Mouse (Mus musculus): Measurements from ENCODE around the gene Card14. TPM values are rescaled to one million over a fixed set of nuclear protein-coding genes. Genes with fewer than 3 reads are reported as not detected.

Gene Card14
- polyA plus RNA-seq, 1 experiment from 2014 or later: 0.16 TPM

GRCm38 (mm10) chr11:119339637-119340036 lies 32.1 kb downstream of the Card14 start:
- Histone ChIP-seq H3K36me3 (ENCODE audit: control insufficient read depth, insufficient read depth, low read length) (no peaks in the 10 kb centered on the region), H3K4me3 (replicated peaks; ENCODE audit: low read depth, low read length) (no peak overlapping the region), H3K4me2 (ENCODE audit: low read length) (no peak overlapping the region), H3K27ac (replicated peaks; ENCODE audit: low read depth, low read length) (no peak overlapping the region), H3K4me1 (ENCODE audit: control insufficient read depth, insufficient read depth, low read length) (no peaks in the 10 kb centered on the region), H3K9me3 (ENCODE audit: control insufficient read depth, low read length) (no peaks in the 10 kb centered on the region), H3K9ac (replicated peaks; ENCODE audit: low read length) (no peak overlapping the region), H3K27me3 (ENCODE audit: control insufficient read depth, insufficient read depth, low read length) (no peaks in the 10 kb centered on the region)
- 12% methylated on average over 5 of the region's 5 CpGs for WGBS
- ATAC-seq (ENCODE audit: low FRiP score, low TSS enrichment): no peak
- peak; percentile 95 for DNase-seq

DNA sequence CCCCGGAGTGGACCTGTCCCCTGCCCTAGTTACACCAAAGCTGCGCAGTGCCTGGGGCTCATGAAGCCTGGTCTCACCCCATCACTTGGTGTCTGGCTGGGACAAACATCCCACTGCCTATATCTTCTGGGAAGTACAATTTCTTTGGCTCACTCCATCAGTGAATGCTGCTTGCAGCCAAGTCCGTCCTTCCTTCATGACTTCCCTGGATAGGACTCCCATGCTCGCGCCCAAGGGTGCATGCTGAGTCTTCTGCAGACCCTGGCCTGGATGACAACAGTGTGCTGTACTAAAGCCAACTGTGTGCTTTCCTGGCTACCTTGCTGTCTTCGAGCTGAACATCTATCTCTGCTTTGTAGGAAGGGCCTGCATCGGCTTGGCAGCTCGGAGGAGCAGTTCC lies 36.6 kb downstream of the Card14 start:
- H3K4me1 ChIP-seq (ENCODE audit: control insufficient read depth, insufficient read depth, low read length): no peaks in the 10 kb centered on the region
- no peak overlapping the region for H3K4me2 ChIP-seq (ENCODE audit: low read length)
- H3K9me3 ChIP-seq (ENCODE audit: control insufficient read depth, low read length): no peaks in the 10 kb centered on the region
- H3K27ac ChIP-seq (replicated peaks; ENCODE audit: low read depth, low read length): no peak overlapping the region
- ATAC-seq (ENCODE audit: low FRiP score, low TSS enrichment): no peak
- no peak overlapping the region for H3K4me3 ChIP-seq (replicated peaks; ENCODE audit: low read depth, low read length)
- DNase-seq: no peak
- no peak overlapping the region for H3K9ac ChIP-seq (replicated peaks; ENCODE audit: low read length)
- no peaks in the 10 kb centered on the region for H3K36me3 ChIP-seq (ENCODE audit: control insufficient read depth, insufficient read depth, low read length)
- H3K27me3 ChIP-seq (ENCODE audit: control insufficient read depth, insufficient read depth, low read length): no peaks in the 10 kb centered on the region
- 85% methylated on average over 8 of the region's 8 CpGs for WGBS

DNA sequence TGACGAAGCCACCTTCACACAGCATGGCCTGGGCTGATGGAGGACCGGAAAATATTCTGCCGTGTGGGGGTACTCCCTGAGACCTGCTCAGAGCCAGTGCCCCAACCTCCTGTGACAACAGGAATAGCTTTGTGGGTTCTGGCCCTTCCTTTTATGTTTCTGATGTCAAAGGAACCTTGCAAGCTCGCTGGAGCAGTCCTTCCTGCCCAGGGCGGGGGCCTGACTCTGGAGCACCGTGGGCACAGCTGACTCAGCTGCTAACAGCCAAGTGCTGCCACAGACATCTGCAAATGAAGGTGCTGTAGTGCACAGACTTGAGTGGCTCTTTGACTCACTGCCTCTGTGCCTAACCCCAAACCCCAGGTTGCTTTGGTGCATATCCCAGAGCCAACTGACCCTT lies 37.3 kb downstream of the Card14 start:
- Histone ChIP-seq H3K27me3 (ENCODE audit: control insufficient read depth, insufficient read depth, low read length) (no peaks in the 10 kb centered on the region), H3K9me3 (ENCODE audit: control insufficient read depth, low read length) (no peaks in the 10 kb centered on the region), H3K36me3 (ENCODE audit: control insufficient read depth, insufficient read depth, low read length) (no peaks in the 10 kb centered on the region), H3K4me3 (replicated peaks; ENCODE audit: low read depth, low read length) (no peak overlapping the region), H3K9ac (replicated peaks; ENCODE audit: low read length) (no peak overlapping the region), H3K4me2 (ENCODE audit: low read length) (no peak overlapping the region), H3K27ac (replicated peaks; ENCODE audit: low read depth, low read length) (no peak overlapping the region), H3K4me1 (ENCODE audit: control insufficient read depth, insufficient read depth, low read length) (no peaks in the 10 kb centered on the region)
- no peak for ATAC-seq (ENCODE audit: low FRiP score, low TSS enrichment)
- 77% methylated on average over 6 of the region's 6 CpGs for WGBS
- DNase-seq: no peak

- H3K9ac ChIP-seq (replicated peaks; ENCODE audit: low read length): no peak overlapping the region
- no peaks in the 10 kb centered on the region for H3K9me3 ChIP-seq (ENCODE audit: control insufficient read depth, low read length)
- H3K36me3 ChIP-seq (ENCODE audit: control insufficient read depth, insufficient read depth, low read length): no peaks in the 10 kb centered on the region
- no peak overlapping the region for H3K4me3 ChIP-seq (replicated peaks; ENCODE audit: low read depth, low read length)
- no peaks in the 10 kb centered on the region for H3K4me1 ChIP-seq (ENCODE audit: control insufficient read depth, insufficient read depth, low read length)
- 90% methylated on average over 4 of the region's 4 CpGs for WGBS
- DNase-seq (no peak), ATAC-seq (ENCODE audit: low FRiP score, low TSS enrichment) (no peak)
- H3K27me3 ChIP-seq (ENCODE audit: control insufficient read depth, insufficient read depth, low read length): no peaks in the 10 kb centered on the region
- H3K27ac ChIP-seq (replicated peaks; ENCODE audit: low read depth, low read length): no peak overlapping the region
- H3K4me2 ChIP-seq (ENCODE audit: low read length): no peak overlapping the region
Observed at GRCm38 (mm10) chr11:119347125-119347524, 39.6 kb downstream of the Card14 start.

DNA sequence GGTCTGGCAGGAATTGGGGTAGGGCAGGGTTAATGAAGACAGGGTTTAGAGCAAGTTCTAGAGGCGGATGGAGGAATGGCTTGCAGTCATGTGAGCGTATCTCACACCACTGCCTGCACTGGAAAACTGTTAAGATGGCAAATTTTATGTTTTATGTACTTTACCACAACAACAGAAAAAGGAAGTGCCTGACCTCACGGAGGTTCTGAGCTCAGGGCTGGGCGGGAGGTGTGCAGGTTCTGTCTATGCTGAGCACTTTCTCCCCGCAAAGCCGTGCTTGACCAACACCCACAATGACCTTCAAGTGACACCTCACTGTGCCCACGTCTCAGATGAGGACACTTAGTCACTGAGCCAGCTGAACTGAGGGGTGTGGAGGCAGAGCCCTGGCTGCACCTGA lies 44.5 kb downstream of the Card14 start:
- DNase-seq: no peak
- no peak overlapping the region for H3K4me2 ChIP-seq (ENCODE audit: low read length)
- no peak overlapping the region for H3K4me3 ChIP-seq (replicated peaks; ENCODE audit: low read depth, low read length)
- ATAC-seq (ENCODE audit: low FRiP score, low TSS enrichment): no peak
- 0 out of 2 replicates have a peak, but pooled peaks cover 5% of the 10 kb centered on the region for H3K4me1 ChIP-seq (ENCODE audit: control insufficient read depth, insufficient read depth, low read length)
- no peaks in the 10 kb centered on the region for H3K27me3 ChIP-seq (ENCODE audit: control insufficient read depth, insufficient read depth, low read length)
- H3K9ac ChIP-seq (replicated peaks; ENCODE audit: low read length): no peak overlapping the region
- no peak overlapping the region for H3K27ac ChIP-seq (replicated peaks; ENCODE audit: low read depth, low read length)
- no peaks in the 10 kb centered on the region for H3K36me3 ChIP-seq (ENCODE audit: control insufficient read depth, insufficient read depth, low read length)
- no peaks in the 10 kb centered on the region for H3K9me3 ChIP-seq (ENCODE audit: control insufficient read depth, low read length)
- 81% methylated on average over 7 of the region's 7 CpGs for WGBS

DNA sequence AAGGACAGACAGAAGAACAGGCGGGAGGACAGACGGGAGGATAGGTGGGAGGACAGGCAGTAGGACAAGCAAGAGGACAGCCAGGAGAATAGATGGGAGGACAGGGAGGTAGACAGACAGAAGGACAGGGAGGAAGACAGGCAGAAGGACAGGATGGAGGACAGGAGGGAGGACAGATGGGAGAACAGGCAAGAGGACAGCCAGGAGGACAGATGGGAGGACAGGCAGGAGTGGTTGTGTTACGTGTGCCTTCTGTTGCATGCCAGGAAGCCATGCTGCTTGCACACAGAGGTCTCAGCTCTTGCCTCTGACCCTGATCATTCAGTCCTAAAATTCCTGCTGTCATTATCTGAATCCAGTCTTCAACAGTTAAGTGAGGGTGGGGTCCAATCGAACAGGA lies 46.4 kb downstream of the Card14 start:
- DNase-seq: no peak
- H3K9ac ChIP-seq (replicated peaks; ENCODE audit: low read length): no peak overlapping the region
- H3K4me2 ChIP-seq (ENCODE audit: low read length): no peak overlapping the region
- ATAC-seq (ENCODE audit: low FRiP score, low TSS enrichment): no peak
- no peaks in the 10 kb centered on the region for H3K36me3 ChIP-seq (ENCODE audit: control insufficient read depth, insufficient read depth, low read length)
- no peak overlapping the region for H3K27ac ChIP-seq (replicated peaks; ENCODE audit: low read depth, low read length)
- 0 out of 2 replicates have a peak, but pooled peaks cover 5% of the 10 kb centered on the region for H3K4me1 ChIP-seq (ENCODE audit: control insufficient read depth, insufficient read depth, low read length)
- H3K4me3 ChIP-seq (replicated peaks; ENCODE audit: low read depth, low read length): no peak overlapping the region
- no peaks in the 10 kb centered on the region for H3K9me3 ChIP-seq (ENCODE audit: control insufficient read depth, low read length)
- 88% methylated on average over 4 of the region's 4 CpGs for WGBS
- no peaks in the 10 kb centered on the region for H3K27me3 ChIP-seq (ENCODE audit: control insufficient read depth, insufficient read depth, low read length)

DNA sequence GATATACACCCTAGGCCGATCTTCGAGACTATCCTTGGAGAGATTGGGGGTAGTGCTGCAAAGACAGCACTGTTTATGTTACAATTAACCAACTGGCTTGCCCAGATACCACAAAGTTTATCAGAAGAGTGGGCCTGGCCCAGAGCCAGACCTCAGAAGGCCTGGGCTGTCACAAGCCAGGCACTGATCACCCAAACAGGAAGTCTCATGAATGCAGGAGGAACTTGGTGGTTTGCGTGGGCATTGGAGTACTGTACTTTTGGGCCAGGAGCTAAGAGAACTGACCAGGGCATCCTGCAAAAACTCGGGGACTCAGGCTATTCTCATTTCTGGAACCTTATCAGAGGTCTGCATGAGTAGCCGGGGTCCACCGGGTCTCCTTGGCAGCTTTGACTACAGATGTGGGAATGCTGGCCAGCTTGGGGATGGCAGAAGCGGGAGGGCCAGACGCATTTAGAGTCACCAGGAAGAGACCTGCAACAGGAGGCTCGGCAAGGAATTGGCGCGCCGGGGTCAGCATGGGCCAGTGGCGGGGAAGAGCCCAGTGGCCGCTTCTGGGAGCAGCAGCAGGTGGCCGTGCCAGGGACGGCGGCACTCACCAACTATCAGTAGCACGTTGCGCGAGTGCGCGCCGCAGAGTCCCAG lies 47.4 kb downstream of the Card14 start:
- peak; percentile 26 for DNase-seq
- no peak overlapping the region; the same call in 1 of the 2 replicates for H3K27ac ChIP-seq (replicated peaks; ENCODE audit: low read depth, low read length)
- no peaks in the 10 kb centered on the region for H3K9me3 ChIP-seq (ENCODE audit: control insufficient read depth, low read length)
- peak overlapping the region; percentile 58 for H3K4me3 ChIP-seq (replicated peaks; ENCODE audit: low read depth, low read length)
- H3K4me1 ChIP-seq (ENCODE audit: control insufficient read depth, insufficient read depth, low read length): 0 out of 2 replicates have a peak, but pooled peaks cover 5% of the 10 kb centered on the region
- H3K4me2 ChIP-seq (ENCODE audit: low read length): peak overlapping the region; percentile 83
- WGBS: 8% methylated on average over 23 of the region's 23 CpGs
- no peaks in the 10 kb centered on the region for H3K36me3 ChIP-seq (ENCODE audit: control insufficient read depth, insufficient read depth, low read length)
- peak; percentile 8; the same call in 1 of the 2 replicates for ATAC-seq (ENCODE audit: low FRiP score, low TSS enrichment)
- H3K9ac ChIP-seq (replicated peaks; ENCODE audit: low read length): peak overlapping the region; percentile 65
- no peaks in the 10 kb centered on the region for H3K27me3 ChIP-seq (ENCODE audit: control insufficient read depth, insufficient read depth, low read length)

GRCm38 (mm10) chr11:119355443-119356385 lies 48.1 kb downstream of the Card14 start, which contains the start of the genes Sgsh and Slc26a11:
Sgsh (minus strand) TSS chr11:119355536.
Slc26a11 (plus strand) TSS chr11:119355557.
- ATAC-seq (ENCODE audit: low FRiP score, low TSS enrichment) (peak; percentile 86), DNase-seq (peak; percentile 87)
- Histone ChIP-seq H3K4me2 (ENCODE audit: low read length) (peak within 1 kb of the TSS; percentile 83), H3K27me3 (ENCODE audit: control insufficient read depth, insufficient read depth, low read length) (no peaks in the 10 kb centered on the region), H3K36me3 (ENCODE audit: control insufficient read depth, insufficient read depth, low read length) (no peaks in the 10 kb centered on the region), H3K4me1 (ENCODE audit: control insufficient read depth, insufficient read depth, low read length) (0 out of 2 replicates have a peak, but pooled peaks cover 5% of the 10 kb centered on the region), H3K4me3 (replicated peaks; ENCODE audit: low read depth, low read length) (peak within 1 kb of the TSS; percentile 58), H3K9ac (replicated peaks; ENCODE audit: low read length) (peak within 1 kb of the TSS; percentile 65), H3K27ac (replicated peaks; ENCODE audit: low read depth, low read length) (no peak within 1 kb of the TSS; the same call in 1 of the 2 replicates), H3K9me3 (ENCODE audit: control insufficient read depth, low read length) (no peaks in the 10 kb centered on the region)
- 2% methylated on average over 40 of the region's 40 CpGs for WGBS

Data from midbrain, embryonic 14.5 days (tissue).